ENCODE assay signal across 7 mouse cellular contexts in genomic region chr9:78191736-78192135, GRCm38 (mm10). TPM values are rescaled to one million over a fixed set of nuclear protein-coding genes. Genes with fewer than 3 reads are reported as not detected.
A peak's percentile ranks its signal among the peaks of the same experiment; 100 is the strongest.
DNase-seq lines count a peak whose midpoint lies in the region; TF ChIP-seq lines count a peak whose summit lies in the region.

No protein-coding gene starts in this region.

- intact Hi-C loops in left cerebral cortex, postnatal 4 days (cut with DNase I): no loop called here

- peaks cover 26% of the 10 kb centered on the region for H3K36me3 ChIP-seq in E14TG2a.4 (ENCODE audit: insufficient read depth, low read length)
- no peaks in the 10 kb centered on the region for H3K36me3 ChIP-seq in erythroblast, embryonic 14.5 days (ENCODE audit: control insufficient read depth)

- H3K4me1 ChIP-seq in E14TG2a.4 (replicated peaks; ENCODE audit: low read depth, low read length): peaks cover 61% of the 10 kb centered on the region
- H3K4me1 ChIP-seq in erythroblast, embryonic 14.5 days (ENCODE audit: control insufficient read depth): peaks cover 61% of the 10 kb centered on the region

- peak; percentile 42 to 47 for DNase-seq in adrenal gland, adult 18-20 months (ENCODE audit: low spot score in 2 of 2)
- DNase-seq in heart, postnatal 4 days: peak; percentile 66
- peak; percentile 29 for DNase-seq in left cerebral cortex, postnatal 4 days
- peak; percentile 89 for DNase-seq in mesoderm, embryonic 11.5 days (ENCODE audit: low read depth, low spot score)
- DNase-seq in spleen, adult 12 weeks (ENCODE audit: low spot score): peak; percentile 48

- H3K27me3 ChIP-seq in E14TG2a.4 (ENCODE audit: insufficient read depth, low read length): no peaks in the 10 kb centered on the region
- no peaks in the 10 kb centered on the region for H3K27me3 ChIP-seq in erythroblast, embryonic 14.5 days (ENCODE audit: control insufficient read depth)

- no peaks in the 10 kb centered on the region for H3K9me3 ChIP-seq in E14TG2a.4 (ENCODE audit: low read length)
- H3K9me3 ChIP-seq in erythroblast, embryonic 14.5 days (ENCODE audit: control insufficient read depth, low read length): no peaks in the 10 kb centered on the region

- TF ChIP-seq CTCF in E14TG2a.4 (conservative IDR thresholded peaks at IDR 0.05; ENCODE audit: low read length): no peak

- peak overlapping the region; percentile 87 for H3K4me3 ChIP-seq in E14TG2a.4 (replicated peaks; ENCODE audit: low read length)
- peak overlapping the region; percentile 67 for H3K4me3 ChIP-seq in erythroblast, embryonic 14.5 days (replicated peaks)

RNA-seq across cellular contexts. Expression of gene Gsta4, which starts 9.2 kb away (rescaled TPM):
- total RNA-seq in adrenal gland, adult 18-20 months (2021): 10 to 100 TPM; 52.4 to 87.4 TPM
- polyA plus RNA-seq in erythroblast, embryonic 14.5 days (2012): 0.65 and 1.0 TPM in 2 replicates
- 10 to 100 TPM; 66.4 to 68.2 TPM for total RNA-seq in heart, postnatal 4 days (2021)
- total RNA-seq in left cerebral cortex, postnatal 4 days (2021): 10 to 100 TPM in 1 of 2 experiments, 1 to 10 TPM in 1; 9.8 to 10.4 TPM

RNA-seq across cellular contexts. Expression of gene Gsta1, which starts 38.7 kb away (rescaled TPM):
- total RNA-seq in adrenal gland, adult 18-20 months (2021): not detected
- not detected in 2 replicates for polyA plus RNA-seq in erythroblast, embryonic 14.5 days (2012)
- under 1 TPM in 1 of 2 experiments, not detected in 1; 0.41 TPM for total RNA-seq in heart, postnatal 4 days (2021)
- total RNA-seq in left cerebral cortex, postnatal 4 days (2021): not detected

Comparison
In these comparisons a context has a peak if more than half of its experiments do, and no peak if none do; other contexts are left out.
1. Peak in every context shown above with its lines: DNase-seq and H3K4me3 ChIP-seq.
2. DNase-seq: peak in every context shown above with its lines; median percentile 89 in mesoderm, embryonic 11.5 days; 66 in heart, postnatal 4 days; 48 in spleen, adult 12 weeks; 44 in adrenal gland, adult 18-20 months; 29 in left cerebral cortex, postnatal 4 days.
3. RNA of gene Gsta4, which starts 9.2 kb away (total RNA-seq): 52.4 to 87.4 TPM in adrenal gland, adult 18-20 months and 66.4 to 68.2 TPM in heart, postnatal 4 days; 9.8 to 10.4 TPM in left cerebral cortex, postnatal 4 days; every median in the first group is over 4 times any median in the second.